Mouse (Mus musculus) common myeloid progenitor, adult 5-6 weeks (primary cell): ENCODE data around the gene Dpp6. TPM values are rescaled to one million over a fixed set of nuclear protein-coding genes. Genes with fewer than 3 reads are reported as not detected.

ENCODE experiments used
- ATAC-seq: replicated peaks from 2 replicates; pipeline ENCODE4 v1.8.0; 2016; ENCODE audit warnings: low read depth, mild to moderate bottlenecking, moderate TSS enrichment, inconsistent platforms; ENCODE audit not compliant: poor library complexity, severe bottlenecking
- total RNA-seq: library from RNA; stranded (forward); fragments of 200-1000, 187-1606 nt; gene quantifications from 2 replicates; pipeline ENCODE4 v1.2.3, GENCODE M21; 2017

Dpp6 gene
- total RNA-seq, 1 experiment from 2014 or later, result not detected

- no peak for ATAC-seq
These were observed 124.5 kb downstream of the Dpp6 start for GRCm38 (mm10) chr5:26941471-26941870.

- ATAC-seq, result no peak
These were observed 128.3 kb downstream of the Dpp6 start for GRCm38 (mm10) chr5:26945169-26945920.

GRCm38 (mm10) chr5:26969941-26970590 is 153.1 kb downstream of the Dpp6 start:
- ATAC-seq, result no peak

- no peak for ATAC-seq
These were observed 156.2 kb downstream of the Dpp6 start for GRCm38 (mm10) chr5:26973166-26973565.

- ATAC-seq, result no peak
These were observed 162.3 kb downstream of the Dpp6 start for GRCm38 (mm10) chr5:26979348-26979747.

- ATAC-seq, result no peak
These were observed 162.8 kb downstream of the Dpp6 start for GRCm38 (mm10) chr5:26979755-26980154.

GRCm38 (mm10) chr5:26985114-26985513 is 168.1 kb downstream of the Dpp6 start:
- ATAC-seq, result no peak

- no peak for ATAC-seq
These were observed 174.6 kb downstream of the Dpp6 start for GRCm38 (mm10) chr5:26991587-26991986.

- ATAC-seq, result no peak
These were observed 186.5 kb downstream of the Dpp6 start for GRCm38 (mm10) chr5:27003537-27003936.

- no peak for ATAC-seq
These were observed 192.2 kb downstream of the Dpp6 start for GRCm38 (mm10) chr5:27009157-27009556.

- ATAC-seq, result no peak
These were observed 193.6 kb downstream of the Dpp6 start for GRCm38 (mm10) chr5:27010582-27010981.

- ATAC-seq, result no peak
These were observed 201.4 kb downstream of the Dpp6 start for GRCm38 (mm10) chr5:27018314-27018956.

- ATAC-seq, result no peak
These were observed 211.6 kb downstream of the Dpp6 start for GRCm38 (mm10) chr5:27028611-27029010.

GRCm38 (mm10) chr5:27029784-27030183 is 212.8 kb downstream of the Dpp6 start:
- no peak for ATAC-seq

GRCm38 (mm10) chr5:27034858-27035257 is 217.9 kb downstream of the Dpp6 start:
- ATAC-seq, result no peak

GRCm38 (mm10) chr5:27035291-27035690 is 218.3 kb downstream of the Dpp6 start:
- no peak for ATAC-seq

- no peak for ATAC-seq
These were observed 218.9 kb downstream of the Dpp6 start for GRCm38 (mm10) chr5:27035891-27036290.

GRCm38 (mm10) chr5:27037796-27038195 is 220.8 kb downstream of the Dpp6 start:
- no peak for ATAC-seq

GRCm38 (mm10) chr5:27048167-27048566 is 231.2 kb downstream of the Dpp6 start:
- no peak for ATAC-seq

- no peak for ATAC-seq
These were observed 231.9 kb downstream of the Dpp6 start for GRCm38 (mm10) chr5:27048926-27049325.
